Mouse (Mus musculus) natural killer cell, adult 2 months (primary cell): ENCODE measurements around the gene 9530002B09Rik.

Source experiments
- DNase-seq, 2 experiments: peaks; one replicate each; pipeline ENCODE4 v3.0.0; 2022; ENCODE audit warnings: low spot score in 2 of 2

9530002B09Rik gene

DNA sequence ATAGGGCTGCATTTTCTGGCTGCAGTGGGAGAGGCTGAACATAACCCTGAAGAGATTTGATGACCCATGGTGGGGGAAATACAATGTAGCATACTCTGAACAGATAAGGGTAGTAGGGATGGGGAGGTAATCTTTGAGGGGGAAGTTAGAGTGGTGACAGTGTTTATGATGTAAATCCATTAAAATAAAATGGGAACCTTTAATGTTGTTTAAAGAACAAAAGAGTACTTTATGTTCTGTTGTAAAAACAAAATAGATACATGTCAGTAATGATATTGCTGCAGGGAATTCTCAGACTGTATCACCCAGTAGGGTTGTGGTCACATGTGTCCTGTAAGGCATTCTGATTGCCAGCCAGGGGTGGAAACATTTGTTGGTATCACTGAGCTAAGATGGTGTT is at the start of gene 9530002B09Rik:
Gene 9530002B09Rik, plus strand, starts transcription at position 301 of the 400 bp plus-strand sequence.
- no peak for DNase-seq
